Mouse (Mus musculus): ENCODE measurements around the gene Pus7l. TPM values are rescaled to one million over a fixed set of nuclear protein-coding genes. Genes with fewer than 3 reads are reported as not detected.
"Not testable (repeated sequence)": the region's sequence is repeated elsewhere in the genome, so short reads cannot be mapped to it uniquely, and the experiment has no call there.

The Pus7l gene
- polyA plus RNA-seq, 1 experiment from 2014 or later: 9.7 TPM

DNA sequence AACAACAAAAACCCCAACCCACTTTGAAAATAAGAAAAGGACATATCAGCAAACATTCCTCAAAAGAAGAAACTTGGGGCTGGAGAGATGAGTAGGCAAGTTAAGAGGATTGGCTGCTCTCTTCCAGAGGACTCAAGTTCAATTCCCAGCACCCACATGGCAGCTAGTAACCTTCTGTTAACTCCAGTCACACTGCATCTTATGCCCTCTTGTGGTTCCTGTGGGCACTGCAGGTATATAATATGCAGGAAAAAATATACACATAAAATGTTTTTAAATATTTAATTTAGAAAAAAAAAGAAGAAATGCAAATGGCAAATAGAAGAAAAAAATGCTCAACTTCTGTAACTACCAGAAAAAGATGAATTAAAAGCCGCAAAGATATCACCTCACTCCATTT lies 48.9 kb downstream of the Pus7l start:
- no peaks in the 10 kb centered on the region for H3K27me3 ChIP-seq
- no peak overlapping the region for H3K9ac ChIP-seq
- H3K4me3 ChIP-seq: no peak overlapping the region
- ATAC-seq (ENCODE audit: insufficient number of reproducible peaks, low FRiP score, low TSS enrichment, low read depth): no peak
- H3K4me2 ChIP-seq: no peak overlapping the region
- H3K9me3 ChIP-seq: no peaks in the 10 kb centered on the region
- H3K27ac ChIP-seq: no peak overlapping the region
- WGBS: 98% methylated on average over 1 of the region's 1 CpGs
- H3K36me3 ChIP-seq: no peaks in the 10 kb centered on the region
- H3K4me1 ChIP-seq: no peaks in the 10 kb centered on the region

DNA sequence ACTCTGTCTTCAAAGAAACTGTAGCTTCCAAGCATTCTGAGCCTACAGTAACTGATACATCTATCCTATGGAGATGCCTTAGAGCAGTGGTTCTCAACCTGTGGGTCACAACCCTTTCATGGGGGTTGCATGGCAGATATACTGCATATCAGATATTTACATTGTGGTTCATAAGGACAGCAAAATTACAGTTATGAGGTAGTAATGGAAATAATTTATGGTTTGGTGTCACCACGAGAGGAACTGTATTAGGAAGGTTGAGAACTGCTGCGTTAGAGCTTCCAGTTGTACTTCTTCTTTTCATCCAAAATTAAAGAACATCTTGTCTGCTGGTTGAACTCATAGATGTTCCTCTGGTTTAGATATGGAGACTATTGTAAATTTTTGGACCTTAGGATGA lies 53.9 kb downstream of the Pus7l start:
- Histone ChIP-seq H3K4me1 (no peaks in the 10 kb centered on the region), H3K9ac (no peak overlapping the region), H3K4me2 (no peak overlapping the region), H3K4me3 (no peak overlapping the region), H3K9me3 (no peaks in the 10 kb centered on the region), H3K27ac (no peak overlapping the region), H3K36me3 (no peaks in the 10 kb centered on the region), H3K27me3 (no peaks in the 10 kb centered on the region)
- WGBS: 78% methylated on average over 2 of the region's 2 CpGs
- no peak for ATAC-seq (ENCODE audit: insufficient number of reproducible peaks, low FRiP score, low TSS enrichment, low read depth)

DNA sequence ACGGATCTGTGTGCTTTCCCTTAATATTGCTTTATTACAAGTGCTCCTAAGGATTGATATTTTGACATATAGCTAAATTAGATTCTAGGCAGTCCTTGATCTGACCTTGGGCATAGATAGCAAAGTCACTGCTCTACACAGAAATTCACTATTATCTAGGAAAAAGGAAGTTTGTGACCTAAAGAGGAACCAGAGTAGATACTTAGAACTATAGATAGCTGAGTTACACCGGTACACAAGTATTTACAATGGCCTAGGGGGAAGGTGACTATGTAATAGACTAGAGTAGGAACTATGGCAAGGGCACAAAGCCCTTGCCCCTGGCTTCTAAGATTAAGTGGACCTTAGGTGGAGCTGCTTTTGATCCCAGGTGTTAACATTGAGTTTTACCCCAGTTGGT lies 55.3 kb downstream of the Pus7l start:
- H3K9ac ChIP-seq; H3K9me3 ChIP-seq; H3K27me3 ChIP-seq; H3K4me3 ChIP-seq; H3K36me3 ChIP-seq; H3K4me1 ChIP-seq; H3K4me2 ChIP-seq; ATAC-seq (ENCODE audit: insufficient number of reproducible peaks, low FRiP score, low TSS enrichment, low read depth); H3K27ac ChIP-seq: not testable (repeated sequence)
- 89% methylated on average over 2 of the region's 2 CpGs for WGBS

DNA sequence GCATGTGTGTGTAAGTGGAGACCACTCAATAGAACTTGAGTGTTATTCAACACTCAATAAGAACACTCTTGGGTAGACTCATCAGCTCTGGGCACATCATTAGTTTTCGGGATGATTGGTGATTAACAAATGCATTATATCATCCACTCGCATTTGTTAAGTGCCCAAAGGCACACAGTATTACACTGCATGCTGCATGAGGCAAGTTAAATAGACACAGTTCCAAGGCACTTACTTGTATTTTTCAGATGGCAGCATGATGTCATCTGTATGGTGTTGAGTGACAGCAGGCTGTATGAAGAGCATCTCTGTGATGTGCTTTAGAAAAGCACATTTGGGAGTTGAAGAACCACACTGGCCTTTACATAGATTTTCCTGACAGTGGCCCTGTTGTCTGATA lies 60.8 kb downstream of the Pus7l start:
- Histone ChIP-seq H3K27ac (no peak overlapping the region), H3K36me3 (no peaks in the 10 kb centered on the region), H3K4me2 (no peak overlapping the region), H3K4me1 (peaks cover 8% of the 10 kb centered on the region; the same call in 1 of the 2 replicates), H3K27me3 (no peaks in the 10 kb centered on the region), H3K9ac (no peak overlapping the region), H3K9me3 (no peaks in the 10 kb centered on the region), H3K4me3 (no peak overlapping the region)
- no peak for ATAC-seq (ENCODE audit: insufficient number of reproducible peaks, low FRiP score, low TSS enrichment, low read depth)
- WGBS: 74% methylated on average over 2 of the region's 2 CpGs

DNA sequence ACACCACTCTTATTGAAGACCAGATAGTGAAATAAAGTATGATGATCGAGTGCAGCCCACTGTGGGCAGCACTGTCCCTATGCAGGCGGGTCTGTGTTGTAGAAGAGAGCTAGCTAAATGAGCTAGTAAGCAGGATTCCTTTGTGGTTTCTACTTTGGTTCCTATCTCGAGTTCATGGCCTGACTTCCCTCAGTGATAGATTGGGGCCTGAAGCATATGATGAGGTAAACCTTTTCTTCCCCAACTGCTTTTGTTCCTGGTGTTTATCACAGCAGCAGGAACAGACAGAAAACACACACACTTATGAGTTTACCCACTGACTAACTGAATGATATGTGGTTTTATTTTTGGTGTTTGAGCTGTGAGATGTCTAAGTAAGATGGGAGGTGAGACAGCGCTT lies 62.6 kb downstream of the Pus7l start:
- Histone ChIP-seq H3K4me1 (peaks cover 8% of the 10 kb centered on the region; the same call in 1 of the 2 replicates), H3K9ac (no peak overlapping the region), H3K27me3 (no peaks in the 10 kb centered on the region), H3K9me3 (no peaks in the 10 kb centered on the region), H3K36me3 (no peaks in the 10 kb centered on the region), H3K4me2 (no peak overlapping the region), H3K4me3 (no peak overlapping the region), H3K27ac (no peak overlapping the region)
- ATAC-seq (ENCODE audit: insufficient number of reproducible peaks, low FRiP score, low TSS enrichment, low read depth): no peak
- 86% methylated on average over 4 of the region's 4 CpGs for WGBS

DNA sequence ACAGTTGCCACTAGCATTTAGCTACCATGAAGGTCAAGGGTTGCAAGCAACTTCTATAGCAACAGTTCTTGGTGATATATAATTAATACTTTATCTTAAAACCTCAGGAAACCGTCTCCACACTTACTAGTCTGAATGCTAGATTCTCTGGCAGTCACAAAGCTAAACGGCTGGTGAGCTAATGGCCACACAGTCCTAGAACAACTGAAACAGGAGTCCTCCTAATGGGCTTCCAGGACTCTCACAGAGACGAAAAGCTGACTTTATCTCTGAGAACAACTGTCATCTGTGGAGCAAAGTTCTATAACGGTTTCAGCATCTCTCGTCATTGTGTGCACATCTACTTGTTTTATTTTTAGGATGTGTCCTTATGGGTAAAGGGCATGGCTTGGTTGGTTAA lies 63.1 kb downstream of the Pus7l start:
- Histone ChIP-seq H3K36me3 (no peaks in the 10 kb centered on the region), H3K9ac (no peak overlapping the region), H3K4me1 (peaks cover 8% of the 10 kb centered on the region; the same call in 1 of the 2 replicates), H3K9me3 (no peaks in the 10 kb centered on the region), H3K27ac (no peak overlapping the region), H3K27me3 (no peaks in the 10 kb centered on the region), H3K4me3 (no peak overlapping the region), H3K4me2 (no peak overlapping the region)
- no peak for ATAC-seq (ENCODE audit: insufficient number of reproducible peaks, low FRiP score, low TSS enrichment, low read depth)
- WGBS: 79% methylated on average over 5 of the region's 5 CpGs

DNA sequence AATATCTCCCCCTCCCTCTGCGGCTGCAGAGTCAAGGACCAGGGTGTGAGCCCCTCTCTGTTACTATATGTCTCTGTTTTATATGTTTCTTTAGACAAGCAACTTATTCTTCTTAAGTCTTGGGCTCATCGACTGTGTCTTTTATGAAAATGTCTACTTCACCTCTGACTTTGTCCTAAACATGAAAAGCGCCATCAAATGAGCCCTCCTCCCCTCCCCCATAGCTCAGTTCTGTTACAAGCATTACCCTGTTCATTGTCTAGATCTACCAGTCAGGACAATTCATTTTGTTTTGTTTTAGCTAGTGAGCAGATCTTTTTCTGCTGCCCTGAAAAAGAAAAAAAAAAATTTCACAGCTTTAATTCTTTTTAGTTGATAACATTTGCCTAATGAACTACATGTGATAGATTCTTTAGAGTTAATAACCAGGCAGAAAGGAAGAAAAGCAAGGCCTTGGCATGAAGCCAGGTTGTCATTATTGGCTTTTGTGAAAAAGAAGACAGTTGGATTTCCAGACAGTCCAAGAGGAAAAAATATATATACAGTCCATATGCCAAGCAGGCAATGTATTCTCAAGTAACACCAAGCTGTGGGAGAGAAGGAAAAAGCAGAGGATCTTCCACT lies 63.7 kb downstream of the Pus7l start:
- 78% methylated on average over 3 of the region's 3 CpGs for WGBS
- Histone ChIP-seq H3K4me2 (no peak overlapping the region), H3K9me3 (no peaks in the 10 kb centered on the region), H3K27me3 (no peaks in the 10 kb centered on the region), H3K27ac (no peak overlapping the region), H3K36me3 (no peaks in the 10 kb centered on the region), H3K4me1 (peaks cover 8% of the 10 kb centered on the region; the same call in 1 of the 2 replicates), H3K9ac (no peak overlapping the region), H3K4me3 (no peak overlapping the region)
- ATAC-seq (ENCODE audit: insufficient number of reproducible peaks, low FRiP score, low TSS enrichment, low read depth): no peak

DNA sequence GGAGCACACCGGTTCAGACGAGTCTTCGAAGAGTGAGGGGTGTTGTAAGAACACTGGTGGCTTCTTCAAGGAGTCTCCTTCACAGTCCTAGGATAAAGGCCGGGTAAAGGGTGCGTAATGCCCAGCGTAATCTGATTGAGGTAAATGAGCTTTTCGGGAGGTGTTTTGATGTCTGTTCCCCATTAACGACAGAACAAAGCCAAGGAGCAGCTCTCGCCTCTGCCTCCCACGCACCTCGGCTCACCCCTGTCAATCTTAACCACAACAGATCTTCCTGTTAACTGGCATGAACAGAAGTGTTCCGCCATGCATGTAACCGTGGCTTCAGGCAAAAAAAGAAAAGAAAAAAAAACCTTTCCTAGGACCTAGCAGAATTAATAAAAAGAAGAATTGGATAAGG lies 64.6 kb downstream of the Pus7l start:
- no peak overlapping the region for H3K9ac ChIP-seq
- no peak overlapping the region for H3K27ac ChIP-seq
- no peaks in the 10 kb centered on the region for H3K27me3 ChIP-seq
- ATAC-seq (ENCODE audit: insufficient number of reproducible peaks, low FRiP score, low TSS enrichment, low read depth): no peak
- no peak overlapping the region for H3K4me3 ChIP-seq
- 45% methylated on average over 13 of the region's 13 CpGs for WGBS
- H3K9me3 ChIP-seq: no peaks in the 10 kb centered on the region
- no peaks in the 10 kb centered on the region for H3K36me3 ChIP-seq
- no peak overlapping the region for H3K4me2 ChIP-seq
- peaks cover 8% of the 10 kb centered on the region; the same call in 1 of the 2 replicates for H3K4me1 ChIP-seq

DNA sequence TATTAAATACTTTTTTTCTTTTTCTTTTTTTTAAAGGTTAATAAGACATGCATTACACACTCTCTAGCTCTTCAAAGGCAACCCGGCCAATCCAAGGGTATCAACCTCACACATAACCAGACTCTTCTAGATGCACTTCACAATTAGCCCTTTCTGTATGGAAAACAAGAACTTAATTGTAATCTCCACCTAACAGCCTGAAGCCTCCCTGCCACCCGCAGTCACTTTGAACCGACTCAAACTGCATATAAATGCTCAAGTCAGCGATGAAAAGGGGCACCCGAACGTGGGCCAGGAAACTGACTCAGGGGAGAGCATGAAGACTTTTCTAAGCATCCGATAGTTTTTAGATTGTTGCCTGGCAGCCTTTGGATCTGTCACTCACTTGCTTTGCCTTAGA lies 66.1 kb downstream of the Pus7l start:
- ATAC-seq (ENCODE audit: insufficient number of reproducible peaks, low FRiP score, low TSS enrichment, low read depth): no peak
- no peak overlapping the region for H3K4me3 ChIP-seq
- H3K4me2 ChIP-seq: no peak overlapping the region
- H3K27me3 ChIP-seq: no peaks in the 10 kb centered on the region
- no peaks in the 10 kb centered on the region for H3K9me3 ChIP-seq
- no peak overlapping the region for H3K9ac ChIP-seq
- no peaks in the 10 kb centered on the region for H3K36me3 ChIP-seq
- 58% methylated on average over 7 of the region's 7 CpGs for WGBS
- H3K27ac ChIP-seq: no peak overlapping the region
- H3K4me1 ChIP-seq: peaks cover 8% of the 10 kb centered on the region; the same call in 1 of the 2 replicates

DNA sequence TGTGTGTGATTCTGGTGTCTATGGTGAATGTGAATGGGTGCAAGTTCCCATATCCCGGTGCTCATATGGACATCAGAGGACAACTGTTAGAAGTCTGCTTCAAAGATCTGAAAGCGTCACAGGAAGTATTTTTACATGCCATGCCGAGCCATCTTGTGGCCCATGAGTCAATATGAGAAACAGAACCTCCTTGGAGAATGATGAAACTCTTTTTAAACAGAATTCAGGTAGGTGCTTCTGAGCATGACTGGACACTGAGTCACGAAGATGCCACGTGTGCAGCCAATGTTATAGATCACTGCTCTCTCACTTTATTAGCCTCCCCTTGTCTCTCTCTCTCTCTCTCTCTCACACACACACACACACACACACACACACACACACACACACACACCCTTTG lies 67.4 kb downstream of the Pus7l start:
- no peak overlapping the region for H3K4me3 ChIP-seq
- ATAC-seq (ENCODE audit: insufficient number of reproducible peaks, low FRiP score, low TSS enrichment, low read depth): no peak
- no peak overlapping the region for H3K4me2 ChIP-seq
- H3K9ac ChIP-seq: no peak overlapping the region
- H3K27me3 ChIP-seq: no peaks in the 10 kb centered on the region
- no peaks in the 10 kb centered on the region for H3K36me3 ChIP-seq
- 76% methylated on average over 5 of the region's 5 CpGs for WGBS
- H3K4me1 ChIP-seq: peaks cover 8% of the 10 kb centered on the region; the same call in 1 of the 2 replicates
- H3K27ac ChIP-seq: no peak overlapping the region
- H3K9me3 ChIP-seq: no peaks in the 10 kb centered on the region

Other genes with a start within 250 kb of the Pus7l start
- 4.3 TPM in 2 replicates for gene Adamts20, start 78.1 kb downstream of the Pus7l start, polyA plus RNA-seq (2015; fragmentation: Nextera tagmentation; extraction: Ambion mirVana)
- 9.7 TPM in 2 replicates for gene Irak4, start 96 bp upstream of the Pus7l start, polyA plus RNA-seq (2015; fragmentation: Nextera tagmentation; extraction: Ambion mirVana)
- 87.4 and 88.8 TPM in 2 replicates for gene Twf1, start 46.3 kb upstream of the Pus7l start, polyA plus RNA-seq (2015; fragmentation: Nextera tagmentation; extraction: Ambion mirVana)
- 5.1 and 8.0 TPM in 2 replicates for gene Tmem117, start 85.7 kb upstream of the Pus7l start, polyA plus RNA-seq (2015; fragmentation: Nextera tagmentation; extraction: Ambion mirVana)